Mouse (Mus musculus) heart, embryonic 12.5 days (tissue): ENCODE results near the gene Sfxn4. TPM values are rescaled to one million over a fixed set of nuclear protein-coding genes. Genes with fewer than 3 reads are reported as not detected.

Experiments used
- ATAC-seq: fragments of 200-750 bp; cut with Nextera tagmentation; 2 replicates; pipeline ENCODE4 v1.8.0; 2017; ENCODE audit warnings: moderate TSS enrichment, moderate library complexity; ENCODE audit not compliant: insufficient number of reproducible peaks, low FRiP score
- H3K27ac ChIP-seq: fragments of 300-500 bp; sonication (generic); 2 replicates; pipeline ENCODE4 v1.5.1; 2016; ENCODE audit warnings: mild to moderate bottlenecking, moderate library complexity; ENCODE audit not compliant: poor library complexity, severe bottlenecking
- H3K27me3 ChIP-seq: fragments of 300-500 bp; sonication (generic); replicated peaks from 2 replicates; pipeline ENCODE4 v1.6.1; 2016; ENCODE audit warnings: mild to moderate bottlenecking, moderate library complexity
- H3K36me3 ChIP-seq: fragments of 300-500 bp; sonication (generic); 2 replicates; pipeline ENCODE4 v1.6.1; 2016; ENCODE audit warnings: mild to moderate bottlenecking, moderate library complexity
- H3K4me1 ChIP-seq: fragments of 300-500 bp; sonication (generic); replicated peaks from 2 replicates; pipeline ENCODE4 v1.6.1; 2016; ENCODE audit warnings: mild to moderate bottlenecking
- H3K4me2 ChIP-seq: fragments of 300-500 bp; sonication (generic); 2 replicates; pipeline ENCODE4 v1.6.1; 2016; ENCODE audit warnings: mild to moderate bottlenecking, moderate library complexity
- H3K4me3 ChIP-seq: fragments of 300-500 bp; sonication (generic); 2 replicates; pipeline ENCODE4 v1.5.1; 2016; ENCODE audit warnings: mild to moderate bottlenecking
- H3K9ac ChIP-seq: fragments of 300-500 bp; sonication (generic); 2 replicates; pipeline ENCODE4 v1.6.1; 2016; ENCODE audit warnings: mild to moderate bottlenecking, moderate library complexity
- H3K9me3 ChIP-seq: fragments of 300-500 bp; sonication (generic); replicated peaks from 2 replicates; pipeline ENCODE4 v1.6.1; 2016; ENCODE audit warnings: mild to moderate bottlenecking, moderate library complexity
- WGBS: fragments of 180-500 bp; shearing (Covaris S2); methylation state at CpG from one replicate; pipeline ENCODE4 v1.1.7; 2016; 5-methylcytosine and 5-hydroxymethylcytosine counted together
- polyA plus RNA-seq: library from polyadenylated mRNA; unstranded; fragments of >200 nt; fragmentation: Nextera tagmentation; extraction: Ambion mirVana; gene quantifications from 2 replicates; pipeline ENCODE4 v1.2.1, GENCODE M21; 2016

Gene Sfxn4
- 7.2 and 7.4 TPM in 2 replicates for polyA plus RNA-seq

DNA sequence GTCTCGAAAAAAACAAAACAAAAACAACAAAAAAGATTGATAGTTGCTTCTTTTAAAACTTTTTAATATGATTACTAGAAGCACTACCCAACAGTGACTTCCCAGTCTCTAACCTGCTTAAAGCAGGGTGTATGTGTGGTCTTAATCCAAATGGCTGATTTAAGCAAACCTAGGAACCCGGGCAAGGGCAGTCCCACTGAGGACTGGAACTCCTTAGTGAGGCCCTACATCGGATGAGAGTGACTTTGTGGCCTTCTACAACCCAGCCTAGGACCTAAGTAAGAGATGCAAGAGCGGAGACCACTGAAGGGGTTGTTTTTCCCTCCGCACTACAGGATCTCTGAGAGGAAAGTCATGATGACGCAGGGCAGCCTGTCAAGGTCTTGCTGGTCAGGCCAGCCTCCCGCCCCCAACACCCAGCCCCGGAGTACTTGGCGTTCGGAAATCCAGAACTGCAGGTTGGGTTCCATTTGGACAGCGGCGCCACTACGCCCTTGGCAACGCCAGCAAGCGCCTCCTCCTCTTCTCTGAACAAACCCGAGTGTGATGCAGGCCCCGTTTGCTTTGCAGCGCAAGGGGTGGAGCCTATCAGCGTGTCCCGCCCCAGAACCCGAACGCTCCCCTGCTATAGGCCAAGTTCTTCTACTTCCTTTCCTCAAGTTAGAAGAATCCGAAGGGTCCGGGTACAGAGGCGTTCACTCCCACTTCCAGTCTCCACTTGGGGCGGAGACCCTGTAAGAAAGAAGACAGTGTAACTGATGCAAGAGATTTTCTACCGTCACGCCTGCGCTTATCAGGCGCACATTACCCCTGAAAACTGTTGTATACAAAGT lies at the start of gene Sfxn4:
Sfxn4 (minus strand) TSS at position 612 of the 833 bp plus-strand sequence.
- Histone ChIP-seq H3K4me3 (peak within 1 kb of the TSS; percentile 77), H3K36me3 (peaks cover 20% of the 10 kb centered on the region), H3K27ac (peak within 1 kb of the TSS; percentile 69), H3K9me3 (no peaks in the 10 kb centered on the region), H3K4me1 (peaks cover 8% of the 10 kb centered on the region; the same call in 1 of the 2 replicates), H3K9ac (peak within 1 kb of the TSS; percentile 79), H3K4me2 (peak within 1 kb of the TSS; percentile 87), H3K27me3 (no peaks in the 10 kb centered on the region)
- peak; percentile 97 for ATAC-seq
- WGBS, result 4% methylated on average over 30 of the region's 30 CpGs

DNA sequence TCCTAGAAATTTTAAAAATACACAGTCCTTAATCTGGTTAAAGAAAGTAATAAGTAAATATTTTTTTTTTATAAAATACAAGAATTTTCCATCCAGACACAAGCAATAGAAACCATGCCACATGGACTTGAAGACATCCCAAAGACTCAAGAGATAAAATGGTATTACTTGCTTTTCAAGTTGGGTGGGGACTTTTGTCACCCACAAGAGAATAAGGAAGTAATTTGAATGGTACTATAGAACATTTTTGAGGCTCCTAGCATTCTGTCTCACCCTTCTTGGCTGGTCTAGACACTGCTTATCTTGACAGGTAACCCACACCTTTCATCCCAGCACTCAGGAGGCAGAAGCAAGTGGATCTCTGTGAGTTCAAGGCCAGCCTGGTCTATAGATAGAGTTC lies 49.0 kb upstream of the Sfxn4 start:
- H3K9ac ChIP-seq, result no peak overlapping the region
- 0 out of 2 replicates have a peak, but pooled peaks cover 4% of the 10 kb centered on the region for H3K36me3 ChIP-seq
- H3K27me3 ChIP-seq, result no peaks in the 10 kb centered on the region
- no peak overlapping the region for H3K4me3 ChIP-seq
- no peak overlapping the region for H3K4me2 ChIP-seq
- ATAC-seq, result no peak
- H3K4me1 ChIP-seq, result peaks cover 29% of the 10 kb centered on the region
- no peak overlapping the region for H3K27ac ChIP-seq
- no peaks in the 10 kb centered on the region for H3K9me3 ChIP-seq

DNA sequence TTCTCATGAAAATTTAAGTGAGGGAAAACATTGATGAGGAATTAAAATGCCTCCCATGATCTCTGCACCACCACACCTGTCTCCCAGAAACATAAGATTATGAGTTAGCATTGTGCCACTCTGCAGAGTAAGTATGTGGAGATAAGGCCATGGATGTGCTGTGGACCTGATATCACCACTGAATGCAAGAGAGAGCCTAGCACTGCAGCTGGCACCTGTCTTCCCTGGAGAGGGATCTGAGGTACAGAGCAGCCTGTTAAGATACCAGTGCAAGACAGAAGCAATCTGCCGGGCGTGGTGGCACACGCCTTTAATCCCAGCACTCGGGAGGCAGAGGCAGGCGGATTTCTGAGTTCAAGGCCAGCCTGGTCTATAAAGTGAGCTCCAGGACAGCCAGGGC lies 44.2 kb upstream of the Sfxn4 start:
- Histone ChIP-seq H3K27ac (no peak overlapping the region), H3K27me3 (no peaks in the 10 kb centered on the region)
- WGBS, result 90% methylated on average over 5 of the region's 5 CpGs

DNA sequence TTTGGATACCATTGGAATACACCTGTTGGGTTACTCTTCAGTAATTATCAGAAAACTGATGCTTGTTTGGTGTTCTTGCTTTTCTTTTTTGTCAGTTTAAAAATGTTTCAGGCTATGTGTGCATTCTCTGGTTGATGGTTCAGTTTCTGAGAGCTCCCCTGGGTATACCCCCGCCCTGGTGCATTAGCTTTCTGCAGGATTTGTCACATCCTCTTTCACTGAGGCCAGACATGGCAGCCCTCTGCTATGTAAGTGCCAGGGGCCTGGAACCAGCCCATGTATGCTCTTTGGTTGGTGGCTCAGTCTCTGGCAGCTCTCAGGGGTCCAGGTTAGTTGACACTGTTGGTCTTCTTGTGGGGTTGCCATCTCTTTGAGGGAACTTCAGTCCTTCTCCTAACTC lies 42.7 kb upstream of the Sfxn4 start:
- Histone ChIP-seq H3K27me3 (no peaks in the 10 kb centered on the region), H3K9me3 (no peaks in the 10 kb centered on the region), H3K27ac (no peak overlapping the region), H3K4me3 (no peak overlapping the region), H3K4me2 (no peak overlapping the region), H3K9ac (no peak overlapping the region), H3K36me3 (0 out of 2 replicates have a peak, but pooled peaks cover 9% of the 10 kb centered on the region), H3K4me1 (peaks cover 14% of the 10 kb centered on the region)
- no peak for ATAC-seq
- 82% methylated on average over 1 of the region's 1 CpGs for WGBS

More for the DNA sequence above, 44.2 kb upstream of the Sfxn4 start:
- no peak overlapping the region for H3K4me2 ChIP-seq
- no peak overlapping the region for H3K4me3 ChIP-seq
- H3K4me1 ChIP-seq, result peaks cover 12% of the 10 kb centered on the region
- no peak overlapping the region for H3K9ac ChIP-seq
- no peak for ATAC-seq
- H3K9me3 ChIP-seq, result no peaks in the 10 kb centered on the region
- H3K36me3 ChIP-seq, result 0 out of 2 replicates have a peak, but pooled peaks cover 12% of the 10 kb centered on the region

DNA sequence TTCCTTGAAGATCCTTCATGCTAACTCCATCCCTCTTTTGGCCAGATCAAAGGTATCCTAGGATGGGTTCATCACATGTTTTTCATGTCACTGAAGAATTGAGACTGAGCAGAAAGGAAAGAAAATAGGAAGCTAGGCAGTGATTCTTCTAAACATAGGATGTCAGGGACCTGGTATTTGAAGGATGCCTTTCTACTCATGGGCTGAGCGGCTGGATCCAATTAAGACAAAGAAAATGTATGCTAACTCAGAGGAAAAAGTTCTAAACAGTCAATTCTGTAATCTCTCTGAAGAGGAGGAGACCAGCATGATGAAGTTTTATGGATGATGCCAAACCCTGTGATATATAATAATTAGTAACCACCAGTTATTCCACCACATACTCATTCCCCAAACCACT lies 41.9 kb upstream of the Sfxn4 start:
- WGBS, result 78% methylated on average over 1 of the region's 1 CpGs
- peaks cover 18% of the 10 kb centered on the region for H3K4me1 ChIP-seq
- H3K9me3 ChIP-seq, result no peaks in the 10 kb centered on the region
- no peak overlapping the region for H3K27ac ChIP-seq
- H3K4me3 ChIP-seq, result no peak overlapping the region
- no peak overlapping the region for H3K4me2 ChIP-seq
- H3K9ac ChIP-seq, result no peak overlapping the region
- ATAC-seq, result no peak
- H3K36me3 ChIP-seq, result 0 out of 2 replicates have a peak, but pooled peaks cover 8% of the 10 kb centered on the region
- H3K27me3 ChIP-seq, result no peaks in the 10 kb centered on the region

DNA sequence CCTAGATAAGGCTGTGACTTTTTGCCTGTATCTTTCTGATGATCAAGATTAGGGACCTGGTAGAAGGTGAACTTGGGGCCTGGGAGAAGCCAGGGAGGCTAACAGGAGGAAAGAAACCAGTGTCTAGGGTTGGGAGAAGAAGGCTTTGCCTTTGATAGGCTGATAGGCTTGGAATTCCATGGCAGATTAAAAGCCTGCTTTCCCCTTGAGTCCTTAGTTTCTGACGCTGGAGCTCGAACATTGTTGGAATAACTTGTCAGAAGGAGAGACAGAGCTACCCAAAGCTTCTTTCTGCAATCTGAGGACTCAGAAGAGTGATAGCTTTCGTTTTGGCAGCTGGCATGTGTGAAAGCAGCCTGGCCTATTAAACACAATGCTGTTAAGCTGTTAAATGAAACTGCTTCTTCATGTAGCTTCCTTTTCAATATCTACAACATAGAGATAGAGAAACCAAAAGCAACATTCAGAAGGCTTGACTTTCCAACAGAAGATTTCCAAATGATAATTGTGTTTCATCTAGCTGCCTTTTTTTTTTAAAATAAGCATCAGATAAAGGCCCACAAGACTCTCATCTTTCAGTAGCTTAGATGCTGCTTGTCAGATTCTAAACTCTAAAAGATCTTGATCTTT lies 34.1 kb upstream of the Sfxn4 start:
- H3K9ac ChIP-seq, result no peak overlapping the region
- H3K36me3 ChIP-seq, result no peaks in the 10 kb centered on the region
- ATAC-seq, result no peak
- peaks cover 23% of the 10 kb centered on the region for H3K4me1 ChIP-seq
- H3K4me2 ChIP-seq, result peak overlapping the region; percentile 58
- 0 out of 2 replicates have a peak overlapping the region, but pooled peaks have one; percentile 20 for H3K4me3 ChIP-seq
- H3K27ac ChIP-seq, result peak overlapping the region; percentile 81
- H3K27me3 ChIP-seq, result no peaks in the 10 kb centered on the region
- 2% methylated on average over 3 of the region's 3 CpGs for WGBS
- no peaks in the 10 kb centered on the region for H3K9me3 ChIP-seq

DNA sequence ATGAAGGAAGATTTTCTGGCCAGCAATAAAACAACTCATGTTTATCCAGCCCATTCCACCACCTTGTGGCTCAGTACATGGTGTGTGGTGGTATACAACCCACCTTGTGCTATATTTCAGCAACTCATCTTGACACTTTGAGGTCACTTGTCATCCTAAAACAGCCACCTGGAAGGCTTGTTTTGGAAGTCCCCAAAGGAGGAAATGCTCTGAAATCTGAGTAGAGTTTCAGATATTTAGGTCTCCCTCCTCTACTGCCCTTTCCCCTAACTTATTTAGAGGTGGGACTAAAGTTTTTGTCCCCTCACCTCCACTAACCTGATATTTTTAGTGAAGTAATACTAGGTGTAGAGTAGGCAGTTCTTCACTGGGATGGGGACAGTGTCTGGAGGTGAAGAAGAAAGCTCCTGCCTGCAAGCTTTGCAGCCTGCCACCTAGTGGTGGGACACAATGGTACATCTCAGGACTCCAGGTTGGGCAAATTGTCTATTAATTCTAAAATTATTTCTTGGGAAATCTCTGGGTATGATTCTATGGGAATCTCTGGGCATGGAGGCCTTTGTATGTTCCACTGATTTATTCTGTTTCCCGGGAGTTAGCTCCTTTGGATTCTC lies 30.8 kb upstream of the Sfxn4 start:
- Histone ChIP-seq H3K4me2 (peak overlapping the region; percentile 80), H3K36me3 (no peaks in the 10 kb centered on the region), H3K4me3 (peak overlapping the region; percentile 92), H3K9ac (no peak overlapping the region), H3K27me3 (no peaks in the 10 kb centered on the region), H3K4me1 (peaks cover 22% of the 10 kb centered on the region), H3K27ac (no peak overlapping the region), H3K9me3 (no peaks in the 10 kb centered on the region)
- no peak for ATAC-seq
- WGBS, result 36% methylated on average over 1 of the region's 1 CpGs

DNA sequence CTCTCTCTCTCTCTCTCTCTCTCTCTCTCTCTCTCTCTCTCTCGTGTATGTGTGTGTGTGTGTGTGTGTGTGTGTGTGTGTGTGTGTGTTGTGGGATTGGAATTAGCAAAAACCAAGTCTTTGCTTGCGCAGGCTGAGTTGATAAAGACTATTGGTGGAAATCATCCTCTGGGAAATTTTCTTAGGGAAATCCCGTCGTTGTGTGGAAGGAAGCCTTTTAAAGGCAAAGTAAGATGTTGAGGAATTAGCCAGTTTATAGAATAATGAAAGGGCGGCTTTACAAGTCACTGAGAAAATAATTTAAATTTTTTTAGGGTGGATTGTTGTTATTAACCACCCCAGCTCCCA lies 29.8 kb upstream of the Sfxn4 start:
- Histone ChIP-seq H3K4me3 (peak overlapping the region; percentile 92), H3K9me3 (no peaks in the 10 kb centered on the region), H3K36me3 (no peaks in the 10 kb centered on the region), H3K4me1 (peaks cover 22% of the 10 kb centered on the region), H3K27ac (peak overlapping the region; percentile 96; the same call in 1 of the 2 replicates), H3K27me3 (no peaks in the 10 kb centered on the region), H3K4me2 (peak overlapping the region; percentile 80), H3K9ac (peak overlapping the region; percentile 75)
- ATAC-seq, result no peak
- 9% methylated on average over 4 of the region's 5 CpGs for WGBS

DNA sequence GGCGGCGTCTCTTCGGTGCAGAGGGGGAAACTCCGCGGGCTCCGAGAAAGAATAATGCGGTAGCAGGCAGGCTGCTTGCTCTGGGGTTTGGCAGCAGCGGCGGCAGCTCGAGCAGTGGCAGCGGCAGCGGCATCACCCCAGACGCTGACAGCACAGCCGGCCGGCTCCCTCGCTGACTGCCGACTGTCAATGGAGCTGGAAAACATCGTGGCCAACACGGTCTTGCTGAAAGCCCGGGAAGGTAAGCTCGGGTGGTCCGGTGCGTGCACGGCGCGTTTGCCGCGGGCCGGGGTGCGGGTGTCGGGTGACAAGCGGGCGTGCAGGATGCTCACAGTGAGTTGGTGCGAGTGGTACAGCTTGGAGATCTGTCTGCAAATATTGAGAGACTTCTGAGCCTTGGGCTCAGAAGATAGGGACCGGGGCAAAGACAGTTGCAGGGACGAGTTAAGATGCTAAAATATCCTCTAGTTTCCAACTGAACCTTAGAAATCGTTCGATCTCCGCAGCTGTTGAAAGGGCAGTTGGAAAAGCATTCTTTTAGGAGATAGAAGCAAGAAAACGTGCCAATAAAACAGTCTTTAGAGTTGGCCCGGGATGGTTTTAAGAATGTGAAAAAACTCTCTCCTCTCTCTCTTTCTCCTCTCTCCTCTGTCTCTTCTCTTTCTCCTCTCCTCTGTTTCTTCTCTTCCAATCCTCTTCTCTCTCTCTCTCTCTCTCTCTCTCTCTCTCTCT lies 29.3 kb upstream of the Sfxn4 start:
- WGBS, result under 1% methylated on average over 40 of the region's 41 CpGs
- ATAC-seq, result peak; percentile 23
- no peaks in the 10 kb centered on the region for H3K27me3 ChIP-seq

DNA sequence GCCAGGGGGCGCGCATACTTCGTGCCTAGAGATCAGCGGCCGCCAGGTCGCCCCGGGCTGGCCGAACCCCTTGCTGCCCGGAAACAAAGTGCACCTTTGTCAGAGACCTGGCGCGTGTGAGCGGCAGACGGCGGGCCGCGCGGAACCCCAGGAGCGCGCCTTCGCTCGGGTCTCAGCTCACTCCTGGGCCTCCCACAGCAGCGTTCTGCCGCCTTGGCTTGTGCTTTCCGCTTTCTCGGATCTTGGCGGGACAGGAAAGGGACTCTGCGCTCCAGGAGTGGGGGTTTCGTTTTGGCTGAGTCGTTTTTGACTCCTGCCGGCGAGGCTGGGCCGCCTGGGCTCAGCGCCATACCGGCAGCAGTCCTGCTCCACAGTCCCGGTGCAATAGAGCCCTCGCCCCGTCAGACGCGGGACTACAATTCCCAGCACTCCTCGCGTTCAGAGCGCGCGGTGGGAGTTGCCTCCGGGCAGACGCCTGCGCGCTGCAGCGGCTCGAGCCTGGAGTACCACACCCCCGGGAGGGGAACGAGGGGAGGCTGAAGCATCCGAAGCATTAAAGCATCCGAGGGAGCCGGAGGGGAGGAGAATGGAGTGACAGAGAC lies 28.5 kb upstream of the Sfxn4 start, which contains the start of gene Grk5:
Grk5 (plus strand) TSS at position 36 of the 602 bp plus-strand sequence.
- WGBS, result under 1% methylated on average over 55 of the region's 55 CpGs
- peaks cover 14% of the 10 kb centered on the region for H3K4me1 ChIP-seq
- no peaks in the 10 kb centered on the region for H3K27me3 ChIP-seq
- H3K36me3 ChIP-seq, result no peaks in the 10 kb centered on the region
- peak within 1 kb of the TSS; percentile 87 for H3K9ac ChIP-seq
- no peaks in the 10 kb centered on the region for H3K9me3 ChIP-seq
- H3K4me3 ChIP-seq, result peak within 1 kb of the TSS; percentile 92
- ATAC-seq, result peak; percentile 98
- peak within 1 kb of the TSS; percentile 96 for H3K27ac ChIP-seq
- H3K4me2 ChIP-seq, result peak within 1 kb of the TSS; percentile 80

More for the DNA sequence above, 29.3 kb upstream of the Sfxn4 start:
- no peaks in the 10 kb centered on the region for H3K9me3 ChIP-seq
- H3K4me2 ChIP-seq, result peak overlapping the region; percentile 80
- peaks cover 19% of the 10 kb centered on the region for H3K4me1 ChIP-seq
- H3K27ac ChIP-seq, result peak overlapping the region; percentile 96
- no peaks in the 10 kb centered on the region for H3K36me3 ChIP-seq
- H3K9ac ChIP-seq, result peak overlapping the region; percentile 75
- H3K4me3 ChIP-seq, result peak overlapping the region; percentile 92
